Mouse (Mus musculus): ENCODE measurements around the gene Col9a1.

GRCm38 (mm10) chr1:24184981-24185380, 7.6 kb downstream of the Col9a1 start:
- no peak for TF ChIP-seq CTCF (IDR thresholded peaks at IDR 0.05; ENCODE audit: low read depth, low read length)
- no peak for TF ChIP-seq POLR2A (IDR thresholded peaks at IDR 0.05; ENCODE audit: extremely low read depth, insufficient read depth, low read length)
